Mouse (Mus musculus): ENCODE measurements at regions not wholly inside any gene's neighbourhood (a gene's known extent, or its start where the extent isn't known, plus 50 kb on each side); places are given as distances from the start of the nearest gene placed in this dataset.

DNA sequence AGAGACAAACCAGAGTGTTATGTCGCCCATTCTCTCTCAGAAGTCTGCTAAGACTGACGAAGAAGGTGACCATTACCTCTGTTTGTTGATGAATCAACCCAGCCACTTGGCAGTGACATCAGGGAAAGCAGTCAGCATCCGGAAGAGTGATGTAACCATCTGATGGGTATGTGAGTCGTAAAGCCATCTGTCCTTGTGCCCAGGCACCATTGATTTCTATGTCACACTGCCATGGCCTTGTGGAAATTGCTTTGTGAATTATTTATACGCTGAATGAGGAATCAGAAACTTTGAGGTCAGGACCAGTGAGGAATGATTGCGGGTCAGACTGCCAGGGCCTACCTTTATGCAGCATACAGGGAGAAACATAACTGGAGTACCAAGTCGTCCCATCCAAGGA, 256.2 kb upstream of the Htr2a start:
- CTCF ChIA-PET: no interaction called here

DNA sequence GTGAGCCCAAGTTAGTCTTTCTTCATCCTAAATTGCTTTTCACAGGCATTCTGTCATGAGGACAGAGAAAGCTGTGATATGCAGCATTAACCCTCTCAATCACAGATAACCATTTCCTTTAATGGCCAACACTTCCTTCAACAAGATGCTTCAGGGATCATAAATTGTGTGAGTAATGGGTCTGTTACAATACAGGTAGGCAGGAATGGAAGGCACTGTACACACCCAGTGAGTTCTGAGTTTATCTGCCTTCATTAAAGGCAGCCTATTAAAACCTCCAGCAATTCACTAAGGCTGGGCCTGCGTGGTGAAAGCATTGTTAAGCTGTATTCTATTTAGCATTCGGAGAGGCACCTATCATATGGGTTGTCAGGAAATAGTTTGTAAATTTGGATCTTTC, 248.2 kb upstream of the Htr2a start:
- CTCF ChIA-PET: no interaction called here

DNA sequence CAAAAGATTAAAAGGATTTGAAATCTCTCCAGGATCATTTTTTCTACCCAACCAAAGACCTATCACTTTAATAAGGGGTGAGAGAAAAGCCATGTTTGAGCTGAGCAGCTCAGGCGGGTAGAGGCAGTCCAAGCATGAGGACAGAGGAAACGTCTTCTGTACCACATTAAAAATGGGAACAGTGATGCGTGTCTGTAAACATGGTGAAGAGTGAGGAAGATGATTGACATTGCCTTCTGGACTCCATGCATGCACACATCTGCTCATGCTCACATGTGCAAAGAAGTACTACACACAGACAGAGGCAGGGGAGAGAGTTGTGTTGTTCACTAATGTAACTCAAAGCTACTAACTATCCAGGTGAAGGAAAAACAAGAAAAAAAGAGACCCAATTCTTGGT, 243.4 kb upstream of the Htr2a start:
- CTCF ChIA-PET: no interaction called here

- CTCF ChIA-PET: no interaction called here
These were observed 231.2 kb upstream of the Htr2a start for GRCm38 (mm10) chr14:74409441-74409840.

DNA sequence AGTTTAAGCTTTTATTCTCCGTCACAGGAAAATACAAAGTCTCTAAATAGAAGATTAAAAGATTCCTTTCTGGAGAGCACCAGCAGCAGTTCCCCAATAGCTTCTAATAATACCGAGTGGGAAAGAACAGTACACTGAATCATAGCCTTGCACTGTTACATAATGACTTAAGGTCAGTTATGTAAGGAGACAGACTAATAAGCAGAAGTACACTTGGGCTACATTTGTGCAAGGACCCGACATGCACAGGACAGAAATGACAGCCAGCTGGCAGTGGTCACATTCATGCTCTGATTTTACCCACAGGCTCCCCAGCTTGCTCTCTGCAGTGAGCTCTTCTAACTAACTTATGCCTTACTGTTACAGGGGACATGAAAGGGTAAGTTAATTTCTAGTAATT, 212.4 kb upstream of the Htr2a start:
- CTCF ChIA-PET: no interaction called here

- CTCF ChIA-PET: no interaction called here
These were observed 176.5 kb upstream of the Htr2a start for GRCm38 (mm10) chr14:74464027-74464682.

- CTCF ChIA-PET: no interaction called here
These were observed 145.1 kb upstream of the Htr2a start for GRCm38 (mm10) chr14:74495504-74495903.

GRCm38 (mm10) chr14:74511521-74511920, 129.1 kb upstream of the Htr2a start:
- CTCF ChIA-PET: no interaction called here

DNA sequence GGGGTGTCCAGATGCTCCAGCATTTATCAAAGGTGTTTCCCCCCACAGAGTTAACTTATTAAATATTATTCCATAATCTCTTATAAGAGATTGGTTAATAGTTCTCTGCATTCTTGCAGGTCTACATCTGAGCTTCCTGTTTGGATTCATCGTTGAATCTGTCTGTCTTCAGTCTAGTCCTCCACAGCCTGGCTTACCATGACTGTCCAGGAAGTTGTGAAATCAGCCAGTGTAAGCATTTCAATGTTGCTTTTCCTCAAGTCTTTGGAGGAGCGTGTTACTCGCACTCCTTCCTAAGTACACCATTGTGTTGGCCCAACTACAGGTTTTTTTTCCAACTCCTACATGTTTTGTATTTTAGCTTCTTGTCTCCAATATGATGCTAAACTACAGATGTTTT, 124.2 kb upstream of the Htr2a start:
- CTCF ChIA-PET: no interaction called here

DNA sequence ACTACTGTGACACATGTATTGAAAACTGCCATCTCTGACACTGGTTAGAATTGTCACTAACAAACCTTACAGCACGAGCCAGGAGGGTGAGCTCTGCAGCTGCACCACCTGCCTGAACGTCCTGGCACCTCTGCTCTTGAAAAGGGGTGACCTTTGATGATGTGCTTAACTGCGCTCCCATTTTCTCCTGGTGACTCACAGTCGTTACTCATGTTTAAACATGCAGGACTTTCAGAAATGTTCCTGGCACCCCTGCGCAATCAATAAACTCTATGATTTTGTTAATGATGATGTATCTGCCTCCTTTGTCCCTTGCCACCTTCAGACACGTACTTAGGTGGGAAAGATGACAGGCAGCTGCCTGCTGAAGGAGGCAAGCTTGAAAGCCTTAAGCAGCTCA, 121.1 kb upstream of the Htr2a start:
- CTCF ChIA-PET: no interaction called here

GRCm38 (mm10) chr14:74521669-74522068, 119.0 kb upstream of the Htr2a start:
- CTCF ChIA-PET: no interaction called here

DNA sequence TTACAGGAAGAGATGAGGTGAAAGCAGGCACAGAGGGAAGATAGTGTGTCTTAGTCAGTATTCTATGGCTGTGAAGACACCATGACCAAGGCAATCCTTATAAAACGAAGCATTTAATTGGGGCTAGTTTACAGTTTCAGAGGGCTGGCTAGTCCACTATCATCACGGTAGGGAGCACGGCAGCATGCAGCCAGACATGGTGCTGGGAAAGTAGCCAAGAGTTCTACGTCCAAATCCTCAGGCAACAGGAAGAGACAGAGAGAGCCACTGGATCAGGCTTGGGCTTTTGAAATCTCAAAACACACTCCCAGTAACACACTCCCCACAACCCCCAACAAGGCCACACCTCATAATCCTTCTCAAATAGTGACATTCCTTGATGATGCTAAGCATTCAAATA, 113.4 kb upstream of the Htr2a start:
- CTCF ChIA-PET: no interaction called here

GRCm38 (mm10) chr14:74529368-74529951, 111.2 kb upstream of the Htr2a start:
- CTCF ChIA-PET: no interaction called here

- CTCF ChIA-PET: no interaction called here
These were observed 102.5 kb upstream of the Htr2a start for GRCm38 (mm10) chr14:74538187-74538586.

DNA sequence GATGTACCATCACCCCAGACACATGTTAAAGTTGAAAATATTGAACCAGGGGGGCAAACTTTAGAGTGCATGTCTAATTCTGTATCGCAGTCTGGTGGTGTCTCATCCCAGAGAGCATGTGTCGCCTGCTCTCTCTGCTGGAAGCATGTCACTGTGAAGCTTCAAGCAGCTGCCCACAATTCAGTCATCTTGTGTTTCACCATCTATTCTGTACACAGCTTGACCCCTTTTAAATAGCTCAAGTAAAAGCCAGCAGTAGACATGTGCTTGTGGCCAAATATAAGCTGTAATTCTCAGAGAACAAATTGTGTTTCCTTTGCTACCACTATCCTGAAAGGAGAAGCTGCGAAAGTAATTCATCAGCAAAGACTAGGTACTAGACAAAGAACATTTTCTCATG, 96.6 kb upstream of the Htr2a start:
- CTCF ChIA-PET: no interaction called here

DNA sequence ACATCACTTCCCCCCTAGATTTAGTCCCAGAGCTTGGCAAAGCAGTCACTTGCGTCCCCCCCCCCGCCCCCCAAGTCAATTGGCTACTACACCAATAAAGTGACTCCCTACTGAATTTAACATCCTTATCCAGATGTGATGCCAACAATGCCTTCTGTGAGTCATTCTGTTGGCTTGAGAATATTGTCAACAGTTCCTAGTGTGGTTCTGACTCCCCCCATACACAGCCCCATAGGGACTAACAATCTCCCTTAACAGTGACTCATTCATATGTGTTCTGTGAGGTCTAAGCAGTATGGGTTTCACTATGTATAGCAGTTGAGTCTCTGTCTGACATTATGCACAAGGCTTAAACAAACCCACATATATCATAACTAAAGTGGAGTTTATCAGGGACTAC, 89.5 kb upstream of the Htr2a start:
- CTCF ChIA-PET: no interaction called here

GRCm38 (mm10) chr14:74553636-74554035, 87.0 kb upstream of the Htr2a start:
- CTCF ChIA-PET: no interaction called here

GRCm38 (mm10) chr14:74558359-74558758, 82.3 kb upstream of the Htr2a start:
- CTCF ChIA-PET: no interaction called here

Data from spleen, embryonic (tissue).